Mouse (Mus musculus) intestine, embryonic 16.5 days (tissue): Measurements from ENCODE around the gene Evx1. TPM values are rescaled to one million over a fixed set of nuclear protein-coding genes. Genes with fewer than 3 reads are reported as not detected.
"Not testable (repeated sequence)": the region's sequence is repeated elsewhere in the genome, so short reads cannot be mapped to it uniquely, and the experiment has no call there.

Source experiments
- ATAC-seq: fragments of 200-750 bp; cut with Nextera tagmentation; 2 replicates; pipeline ENCODE4 v1.8.0; 2017; ENCODE audit warnings: moderate TSS enrichment, moderate library complexity
- H3K27ac ChIP-seq: fragments of 300-500 bp; sonication (generic); 2 replicates; pipeline ENCODE4 v1.5.1; 2014; ENCODE audit warnings: mild to moderate bottlenecking, low read length
- H3K27me3 ChIP-seq: fragments of 300-500 bp; sonication (generic); replicated peaks from 2 replicates; pipeline ENCODE4 v1.6.1; 2014; ENCODE audit warnings: low read length, control low read depth, mixed read lengths; ENCODE audit not compliant: control insufficient read depth, insufficient read depth
- H3K36me3 ChIP-seq: fragments of 300-500 bp; sonication (generic); 2 replicates; pipeline ENCODE4 v1.6.1; 2014; ENCODE audit warnings: low read length, control low read depth; ENCODE audit not compliant: control insufficient read depth, insufficient read depth
- H3K4me1 ChIP-seq: fragments of 300-500 bp; sonication (generic); 2 replicates; pipeline ENCODE4 v1.6.1; 2014; ENCODE audit warnings: low read length, control low read depth, mixed read lengths; ENCODE audit not compliant: control insufficient read depth, insufficient read depth
- H3K4me2 ChIP-seq: fragments of 300-500 bp; sonication (generic); 2 replicates; pipeline ENCODE4 v1.6.1; 2014; ENCODE audit warnings: low read depth, low read length, control low read depth
- H3K4me3 ChIP-seq: fragments of 300-500 bp; sonication (generic); 2 replicates; pipeline ENCODE4 v1.5.1; 2014; ENCODE audit warnings: mild to moderate bottlenecking, low read length
- H3K9ac ChIP-seq: fragments of 300-500 bp; sonication (generic); 2 replicates; pipeline ENCODE4 v1.6.1; 2014; ENCODE audit warnings: low read depth, low read length
- H3K9me3 ChIP-seq: fragments of 300-500 bp; sonication (generic); 2 replicates; pipeline ENCODE4 v1.6.1; 2016; ENCODE audit warnings: low read length, control low read depth; ENCODE audit not compliant: control insufficient read depth
- WGBS: fragments of 180-500 bp; shearing (Covaris S2); extraction: QIAGEN DNeasy Blood & Tissue Kit; methylation state at CpG from one replicate; pipeline ENCODE4 v1.1.7; 2014; 5-methylcytosine and 5-hydroxymethylcytosine counted together
- polyA plus RNA-seq: library from polyadenylated mRNA; unstranded; fragments of >200 nt; fragmentation: Nextera tagmentation; extraction: Ambion mirVana; gene quantifications from 2 replicates; pipeline ENCODE4 v1.2.1, GENCODE M21; 2015

The Evx1 gene
- polyA plus RNA-seq, 1 experiment from 2014 or later: not detected

- peaks cover 92% of the 10 kb centered on the region for H3K27me3 ChIP-seq
- no peak overlapping the region for H3K9ac ChIP-seq
- ATAC-seq: no peak
- H3K27ac ChIP-seq: no peak overlapping the region
- 56% methylated on average over 1 of the region's 1 CpGs for WGBS
- H3K4me1 ChIP-seq: peaks cover 10% of the 10 kb centered on the region
- H3K4me2 ChIP-seq: no peak overlapping the region
- no peaks in the 10 kb centered on the region for H3K9me3 ChIP-seq
- H3K4me3 ChIP-seq: no peak overlapping the region
- no peaks in the 10 kb centered on the region for H3K36me3 ChIP-seq
These were observed 5.0 kb downstream of the Evx1 start for GRCm38 (mm10) chr6:52318271-52318670.

GRCm38 (mm10) chr6:52319956-52320690 is 6.8 kb downstream of the Evx1 start:
- no peak overlapping the region for H3K4me2 ChIP-seq
- H3K27ac ChIP-seq: no peak overlapping the region
- H3K27me3 ChIP-seq: peaks cover 88% of the 10 kb centered on the region
- H3K9me3 ChIP-seq: no peaks in the 10 kb centered on the region
- no peak overlapping the region for H3K4me3 ChIP-seq
- no peak for ATAC-seq
- no peaks in the 10 kb centered on the region for H3K36me3 ChIP-seq
- H3K4me1 ChIP-seq: peaks cover 5% of the 10 kb centered on the region; the same call in 1 of the 2 replicates
- 10% methylated on average over 17 of the region's 17 CpGs for WGBS
- no peak overlapping the region for H3K9ac ChIP-seq

- H3K9me3 ChIP-seq: no peaks in the 10 kb centered on the region
- peaks cover 4% of the 10 kb centered on the region; the same call in 1 of the 2 replicates for H3K4me1 ChIP-seq
- peaks cover 78% of the 10 kb centered on the region for H3K27me3 ChIP-seq
- H3K36me3 ChIP-seq: no peaks in the 10 kb centered on the region
- no peak overlapping the region for H3K27ac ChIP-seq
- H3K4me2 ChIP-seq: no peak overlapping the region
- 9% methylated on average over 12 of the region's 12 CpGs for WGBS
- no peak overlapping the region for H3K9ac ChIP-seq
- no peak for ATAC-seq
- H3K4me3 ChIP-seq: no peak overlapping the region
These were observed 7.9 kb downstream of the Evx1 start for GRCm38 (mm10) chr6:52320966-52321825.

- Histone ChIP-seq H3K27me3 (peaks cover 71% of the 10 kb centered on the region), H3K4me1 (no peaks in the 10 kb centered on the region), H3K4me2 (no peak overlapping the region), H3K4me3 (no peak overlapping the region), H3K9me3 (no peaks in the 10 kb centered on the region), H3K9ac (no peak overlapping the region), H3K27ac (no peak overlapping the region), H3K36me3 (no peaks in the 10 kb centered on the region)
- WGBS: 5% methylated on average over 21 of the region's 21 CpGs
- ATAC-seq: no peak
These were observed 8.6 kb downstream of the Evx1 start for GRCm38 (mm10) chr6:52321826-52322315.

- Histone ChIP-seq H3K27me3 (peaks cover 64% of the 10 kb centered on the region), H3K9ac (no peak overlapping the region), H3K4me3 (no peak overlapping the region), H3K4me1 (no peaks in the 10 kb centered on the region), H3K36me3 (no peaks in the 10 kb centered on the region), H3K4me2 (no peak overlapping the region), H3K9me3 (no peaks in the 10 kb centered on the region), H3K27ac (no peak overlapping the region)
- no peak for ATAC-seq
- 10% methylated on average over 16 of the region's 16 CpGs for WGBS
These were observed 9.5 kb downstream of the Evx1 start for GRCm38 (mm10) chr6:52322721-52323215.

GRCm38 (mm10) chr6:52323292-52323691 is 10.0 kb downstream of the Evx1 start:
- H3K27me3 ChIP-seq: peaks cover 59% of the 10 kb centered on the region
- no peaks in the 10 kb centered on the region for H3K9me3 ChIP-seq
- no peak for ATAC-seq
- WGBS: 15% methylated on average over 10 of the region's 10 CpGs
- H3K4me2 ChIP-seq: no peak overlapping the region
- no peak overlapping the region for H3K4me3 ChIP-seq
- no peak overlapping the region for H3K27ac ChIP-seq
- H3K9ac ChIP-seq: no peak overlapping the region
- H3K36me3 ChIP-seq: no peaks in the 10 kb centered on the region
- H3K4me1 ChIP-seq: no peaks in the 10 kb centered on the region

GRCm38 (mm10) chr6:52324061-52324460 is 10.8 kb downstream of the Evx1 start:
- 68% methylated on average over 3 of the region's 3 CpGs for WGBS
- Histone ChIP-seq H3K9ac (no peak overlapping the region), H3K27ac (no peak overlapping the region), H3K4me3 (no peak overlapping the region), H3K36me3 (no peaks in the 10 kb centered on the region), H3K27me3 (peaks cover 51% of the 10 kb centered on the region), H3K4me2 (no peak overlapping the region), H3K4me1 (no peaks in the 10 kb centered on the region), H3K9me3 (no peaks in the 10 kb centered on the region)
- ATAC-seq: no peak

GRCm38 (mm10) chr6:52346816-52347215 is 33.5 kb downstream of the Evx1 start:
- H3K27me3 ChIP-seq, H3K27ac ChIP-seq, ATAC-seq, H3K4me1 ChIP-seq, H3K9me3 ChIP-seq, H3K4me3 ChIP-seq, H3K4me2 ChIP-seq, H3K36me3 ChIP-seq, H3K9ac ChIP-seq: not testable (repeated sequence)
- 93% methylated on average over 16 of the region's 16 CpGs for WGBS

GRCm38 (mm10) chr6:52366021-52366420 is 52.7 kb downstream of the Evx1 start:
- no peak overlapping the region for H3K9ac ChIP-seq
- no peak overlapping the region for H3K27ac ChIP-seq
- ATAC-seq: no peak
- peaks cover 8% of the 10 kb centered on the region; the same call in 1 of the 2 replicates for H3K4me1 ChIP-seq
- no peaks in the 10 kb centered on the region for H3K27me3 ChIP-seq
- H3K4me3 ChIP-seq: no peak overlapping the region
- H3K9me3 ChIP-seq: no peaks in the 10 kb centered on the region
- 79% methylated on average over 2 of the region's 2 CpGs for WGBS
- H3K36me3 ChIP-seq: no peaks in the 10 kb centered on the region
- no peak overlapping the region for H3K4me2 ChIP-seq
